Mouse (Mus musculus) small intestine, adult 10 weeks (tissue): ENCODE measurements around the gene Slc2a4. TPM values are rescaled to one million over a fixed set of nuclear protein-coding genes. Genes with fewer than 3 reads are reported as not detected.

Source experiments
- polyA plus RNA-seq: library from polyadenylated mRNA; stranded (reverse); fragments of 350-450 nt; fragmentation: Illumina TruSeq; extraction: RNeasy Lipid Tissue Mini Kit (QIAGEN cat#74804); gene quantifications from one replicate; pipeline ENCODE4 v1.2.3, GENCODE M21; 2014; ENCODE audit warnings: low replicate concordance

Gene Slc2a4
- 0.33 TPM for polyA plus RNA-seq

DNA sequence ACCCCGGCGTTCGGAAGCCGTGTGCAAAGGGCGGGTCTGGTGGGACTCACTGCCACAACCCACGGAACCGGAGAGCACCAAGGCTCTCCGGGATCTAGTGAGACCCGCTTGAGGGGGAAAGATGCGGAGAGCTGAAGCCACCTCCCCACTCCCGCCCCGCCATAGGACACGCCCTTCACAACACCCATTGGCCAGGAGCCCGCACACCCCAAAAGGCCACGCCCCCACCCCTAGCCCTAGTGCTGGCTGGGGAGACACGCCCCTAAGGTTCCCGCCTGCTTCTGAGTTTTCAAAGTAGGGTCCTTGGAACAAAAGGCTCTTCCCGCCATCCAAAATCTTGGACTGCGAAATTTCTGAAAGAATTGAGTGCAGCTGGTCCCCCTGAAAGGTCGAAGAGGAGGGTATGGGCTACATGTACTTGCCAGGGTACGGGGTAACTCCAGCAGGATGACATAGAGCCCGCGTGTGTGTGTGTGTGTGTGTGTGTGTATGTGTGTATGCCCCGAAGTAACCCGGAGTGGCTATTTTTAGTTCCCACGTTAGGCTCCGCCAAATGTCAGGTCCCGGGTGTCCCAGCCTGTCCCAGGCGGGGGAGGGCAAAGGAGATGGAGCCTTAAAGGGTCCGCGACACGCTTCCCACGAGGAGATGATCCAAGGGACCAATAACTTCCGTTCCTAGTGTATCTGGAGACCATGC is at the start of gene Slc2a4:
Gene Slc2a4 (minus strand): TSS at position 123 of the 697 bp plus-strand sequence.

DNA sequence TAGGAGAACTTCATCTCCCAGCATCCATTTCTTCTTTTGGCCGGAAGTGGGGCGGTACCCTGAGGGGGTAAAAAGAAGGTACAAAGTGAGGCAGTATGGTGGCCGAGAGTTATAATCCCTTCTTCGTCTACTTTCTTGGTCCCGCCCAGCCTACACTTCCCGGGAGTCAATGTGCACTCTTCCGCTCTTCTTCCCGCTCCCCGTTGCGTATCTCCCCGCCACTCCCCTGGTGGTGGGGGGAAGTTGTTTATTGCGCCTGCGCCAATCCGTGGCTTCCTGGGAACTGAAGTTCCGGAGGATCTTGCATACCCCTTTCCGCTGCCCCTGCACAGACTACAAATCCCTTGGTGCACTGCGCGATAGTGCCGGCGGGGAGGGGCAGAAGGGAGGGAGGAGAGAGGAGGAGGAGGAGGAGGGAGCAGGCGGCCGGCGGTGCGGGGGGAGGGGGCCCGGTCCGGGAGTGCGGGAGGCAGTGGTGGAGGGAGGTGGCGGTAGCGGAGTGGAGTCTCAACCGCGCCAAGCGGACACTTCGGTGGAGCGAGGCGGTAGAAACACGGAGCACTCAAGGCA is 47.5 kb upstream of the Slc2a4 start, which contains the start of gene Phf23:
Gene Phf23 (plus strand): TSS at position 387 of the 570 bp plus-strand sequence.

DNA sequence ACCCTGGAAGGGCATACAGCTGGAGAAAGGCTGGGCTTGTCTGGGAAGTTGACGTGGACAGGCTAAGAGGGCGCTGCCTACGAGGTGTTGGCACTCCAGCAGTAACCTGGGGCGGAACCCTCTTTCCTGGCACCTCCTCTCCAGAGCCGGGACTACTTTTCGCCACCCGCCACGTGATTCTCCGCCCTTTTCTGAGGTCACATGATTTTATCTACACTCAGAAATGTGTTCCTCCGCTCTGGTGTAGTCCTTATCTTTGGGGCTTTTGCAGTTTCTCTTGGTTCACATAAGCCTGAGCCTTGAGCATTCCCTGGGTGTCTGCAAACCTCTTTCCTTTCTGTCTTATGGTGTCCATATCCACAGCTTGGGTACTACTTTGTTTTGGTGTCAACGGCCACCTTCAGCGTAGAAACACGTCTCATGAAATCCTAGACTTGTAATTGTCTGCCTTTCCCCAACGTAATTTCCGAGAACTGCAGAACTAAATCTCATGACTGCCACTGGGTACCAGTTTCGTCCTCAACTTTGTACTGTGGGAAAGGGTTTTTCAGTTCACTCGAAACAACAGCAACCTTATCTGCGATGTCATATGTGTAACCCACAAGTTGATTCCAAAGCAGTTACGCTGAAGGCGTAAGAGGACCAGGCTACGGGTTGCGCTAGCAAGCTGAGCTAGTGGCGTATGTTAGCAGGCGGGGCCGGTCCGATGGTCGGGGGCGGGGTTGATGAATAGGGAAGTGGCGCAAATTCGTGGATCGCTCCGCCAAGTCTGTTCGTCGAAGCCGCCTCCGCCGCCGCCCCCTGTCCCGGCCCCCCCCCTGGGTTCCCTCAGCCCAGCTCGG is 43.1 kb upstream of the Slc2a4 start, which contains the start of gene Gabarap:
Gene Gabarap (plus strand): TSS at position 294 of the 842 bp plus-strand sequence.

DNA sequence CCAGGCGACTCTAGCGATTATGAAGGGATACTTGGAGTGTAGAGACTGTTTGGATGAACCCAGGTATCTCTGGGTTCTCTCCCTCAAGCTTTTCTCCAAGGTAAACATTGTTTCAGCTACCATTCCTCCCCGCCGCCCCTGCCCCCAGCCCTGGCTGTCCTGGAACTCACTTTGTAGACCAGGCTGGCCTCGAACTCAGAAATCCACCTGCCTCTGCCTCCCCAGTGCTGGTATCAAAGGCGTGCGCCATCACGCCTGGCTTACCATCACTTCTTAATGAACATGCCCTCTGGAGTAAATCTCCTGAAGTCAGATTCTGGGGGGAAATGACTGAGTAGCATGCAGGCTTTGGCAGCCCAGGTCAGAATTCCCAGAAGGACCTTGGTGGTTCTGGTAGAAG is 34.2 kb upstream of the Slc2a4 start, which contains the start of gene Elp5:
Gene Elp5 (minus strand): TSS at position 293 of the 400 bp plus-strand sequence.

DNA sequence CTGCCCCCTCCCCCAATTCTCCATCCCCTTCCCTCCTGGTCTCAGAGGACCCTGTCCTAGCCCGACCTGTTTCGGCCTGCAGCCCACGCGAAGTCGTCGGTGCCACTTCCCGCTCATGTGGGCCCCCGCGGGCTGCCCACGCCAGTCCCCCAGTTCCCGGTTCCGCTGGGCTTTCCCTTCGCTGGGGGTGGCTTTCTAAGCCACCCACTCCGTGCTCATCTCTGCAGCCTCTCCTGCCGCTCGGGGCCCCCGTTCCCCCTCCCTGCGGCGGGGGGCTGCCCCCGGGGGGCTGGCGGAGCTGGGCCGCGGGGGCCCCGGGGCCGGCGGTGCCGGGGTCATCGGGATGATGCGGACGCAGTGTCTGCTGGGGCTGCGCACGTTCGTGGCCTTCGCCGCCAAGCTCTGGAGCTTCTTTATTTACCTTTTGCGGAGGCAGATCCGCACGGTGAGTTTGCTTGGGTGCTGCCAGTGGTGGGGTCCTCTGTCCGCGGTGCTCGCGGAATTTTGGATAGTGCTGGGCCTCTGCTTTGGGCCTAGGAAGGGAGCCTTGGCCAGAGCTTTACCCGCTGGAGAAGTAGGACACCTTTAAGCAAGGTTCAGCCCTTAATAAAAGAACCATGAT is 33.3 kb upstream of the Slc2a4 start, which contains the start of gene Ctdnep1:
Gene Ctdnep1 (plus strand): TSS at position 16 of the 622 bp plus-strand sequence.

DNA sequence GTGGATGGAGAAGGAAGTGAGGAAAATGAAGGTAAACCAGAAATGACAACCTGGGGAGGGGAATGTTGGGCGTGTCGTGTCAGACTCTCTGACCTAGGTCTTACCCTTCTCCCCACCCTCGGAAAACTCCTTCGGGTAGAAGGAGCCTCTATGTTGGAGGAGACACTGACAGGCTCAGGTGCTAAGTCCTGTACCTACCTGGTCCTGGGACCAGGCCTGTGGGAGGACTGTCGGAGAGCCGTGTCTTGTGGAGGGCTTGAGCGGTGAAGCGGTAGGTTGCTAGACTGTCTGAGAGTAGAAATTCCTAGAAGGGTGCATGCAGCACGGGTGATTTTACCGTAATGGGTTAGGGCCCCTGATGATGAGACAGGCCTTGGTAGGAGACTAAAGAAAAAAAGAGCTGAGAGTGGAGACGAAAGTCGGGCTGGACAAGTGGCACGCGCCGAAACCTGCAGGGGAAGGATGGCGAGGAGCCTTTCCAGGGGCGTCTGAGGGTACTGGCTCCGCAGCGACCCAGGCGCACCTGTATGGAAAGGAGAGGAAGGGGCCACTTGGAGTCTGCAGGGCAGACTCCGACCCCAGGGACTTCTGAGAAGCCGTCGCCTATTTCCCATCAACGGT is 16.8 kb upstream of the Slc2a4 start, which contains the start of gene Cldn7:
Gene Cldn7 (plus strand): TSS at position 130 of the 621 bp plus-strand sequence.

DNA sequence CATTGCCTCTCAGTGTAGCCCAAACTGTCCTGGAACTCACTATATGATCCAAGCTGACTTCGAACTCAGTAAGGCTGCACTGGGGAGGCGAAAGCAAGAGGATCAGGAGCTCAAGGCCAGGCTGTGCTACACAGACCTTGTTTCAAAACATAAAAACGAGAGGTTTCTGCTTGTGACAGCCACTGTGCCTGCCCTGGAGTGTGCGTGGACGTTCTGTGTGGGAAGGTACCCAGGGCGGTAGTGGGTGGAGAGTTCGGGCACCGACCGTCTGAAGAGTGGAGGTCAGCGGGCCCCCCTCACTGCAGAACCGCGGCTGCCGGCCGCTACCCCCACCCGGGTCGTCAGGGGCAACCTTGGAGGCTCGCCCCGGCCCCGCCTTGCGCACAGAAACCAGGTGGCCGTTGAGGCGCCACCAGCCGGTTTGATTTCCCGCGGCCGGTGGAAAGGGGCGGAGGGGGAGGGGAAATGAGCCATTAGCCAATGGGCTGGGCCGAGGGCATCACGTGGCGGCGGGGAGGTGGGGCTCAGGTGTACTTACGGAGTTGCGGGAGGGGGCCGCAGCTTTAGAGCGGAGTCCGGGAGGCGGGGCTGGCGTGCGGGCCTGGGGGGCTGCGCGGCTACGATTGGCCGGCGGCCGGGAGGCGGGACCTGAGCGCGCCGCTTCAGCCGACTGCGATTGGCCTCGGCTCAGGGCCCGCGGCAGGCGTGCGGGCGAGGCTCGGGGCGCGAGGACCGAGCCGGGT is 12.7 kb downstream of the Slc2a4 start, which contains the start of gene Ybx2:
Gene Ybx2 (plus strand): TSS at position 660 of the 743 bp plus-strand sequence.

DNA sequence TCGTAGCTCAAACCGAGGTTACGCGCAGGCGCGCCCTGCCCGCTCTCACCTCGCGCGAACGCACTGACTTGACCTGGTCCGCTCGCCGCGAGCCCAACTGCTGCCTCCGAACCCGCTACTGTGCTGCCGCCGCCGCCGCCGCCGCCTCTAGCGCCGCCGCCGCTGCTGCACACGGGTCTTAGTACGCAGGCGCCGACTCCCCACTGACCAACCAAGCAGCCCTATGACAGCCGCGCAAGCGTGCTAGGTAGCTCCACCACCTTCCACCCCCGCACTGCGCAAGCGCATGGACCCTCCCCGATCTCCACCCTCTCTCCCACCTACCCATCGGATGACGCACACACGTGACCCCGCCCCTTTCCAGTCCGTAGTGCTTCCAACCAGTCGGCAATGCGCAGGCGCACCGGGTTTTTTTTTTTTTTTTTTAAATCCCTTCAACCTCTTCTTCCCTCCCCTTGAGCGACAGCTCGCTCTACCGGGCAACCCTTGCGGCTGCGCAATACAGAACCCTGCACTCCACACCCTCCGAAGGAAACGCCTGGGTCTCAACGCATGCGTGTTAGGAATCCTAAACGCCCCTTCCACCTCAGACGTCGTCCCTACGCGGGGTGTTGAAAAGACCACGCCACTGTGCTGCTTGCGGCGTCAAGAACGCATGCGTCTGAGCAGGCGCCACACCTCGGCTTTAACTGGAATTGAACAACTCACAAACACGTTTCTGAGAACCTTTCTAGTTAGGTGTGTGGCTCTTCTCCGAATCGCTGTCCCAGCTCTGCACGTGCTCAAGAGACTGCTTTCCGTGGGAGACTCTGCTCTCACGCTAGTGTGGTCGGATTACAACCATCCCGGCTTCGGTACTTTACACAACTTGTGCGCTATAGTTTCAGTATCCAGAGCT is 26.6 kb downstream of the Slc2a4 start, which contains the start of gene Eif5a:
Gene Eif5a (minus strand): TSS at position 845 of the 898 bp plus-strand sequence.

DNA sequence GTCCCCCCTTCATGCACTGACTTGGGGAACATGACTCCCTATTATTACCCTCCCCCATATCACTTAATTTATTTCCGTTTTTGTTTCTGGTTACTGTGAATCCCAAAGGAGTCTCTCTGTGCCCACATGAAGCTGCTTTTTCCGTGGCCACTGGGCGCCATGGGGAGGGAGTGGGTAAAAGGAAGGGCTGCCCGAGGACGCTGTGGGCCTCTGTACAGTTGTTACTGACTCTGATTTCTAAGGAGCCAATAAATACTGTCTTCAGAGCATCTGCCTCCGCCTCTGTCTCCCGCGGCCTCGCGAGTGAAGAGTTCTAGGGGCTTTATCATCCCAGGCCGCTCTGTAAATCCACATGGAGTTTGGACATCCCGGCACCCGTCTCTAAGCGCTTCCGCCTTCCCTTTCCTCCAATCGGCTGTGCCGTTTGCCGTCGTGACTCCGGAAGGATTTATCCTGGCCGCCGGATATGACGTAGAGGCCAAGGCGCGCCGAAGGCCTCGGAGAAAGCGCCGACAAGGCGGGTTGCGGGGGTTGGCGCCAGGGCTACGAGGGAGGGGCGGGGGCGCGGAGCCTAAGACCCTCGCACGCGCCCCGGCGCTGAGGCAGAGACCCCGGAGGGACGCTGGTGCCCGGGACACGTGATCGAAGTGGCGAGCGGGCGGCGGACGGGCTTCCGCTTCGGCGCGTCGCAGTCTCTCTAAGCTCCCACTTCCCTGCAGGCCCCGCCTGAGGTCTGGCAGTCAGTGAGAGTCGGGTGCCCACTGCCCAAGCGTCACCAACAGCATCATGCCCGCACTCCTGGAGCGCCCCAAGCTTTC is 34.2 kb downstream of the Slc2a4 start, which contains the start of gene Gps2:
Gene Gps2 (plus strand): TSS at position 335 of the 818 bp plus-strand sequence.

DNA sequence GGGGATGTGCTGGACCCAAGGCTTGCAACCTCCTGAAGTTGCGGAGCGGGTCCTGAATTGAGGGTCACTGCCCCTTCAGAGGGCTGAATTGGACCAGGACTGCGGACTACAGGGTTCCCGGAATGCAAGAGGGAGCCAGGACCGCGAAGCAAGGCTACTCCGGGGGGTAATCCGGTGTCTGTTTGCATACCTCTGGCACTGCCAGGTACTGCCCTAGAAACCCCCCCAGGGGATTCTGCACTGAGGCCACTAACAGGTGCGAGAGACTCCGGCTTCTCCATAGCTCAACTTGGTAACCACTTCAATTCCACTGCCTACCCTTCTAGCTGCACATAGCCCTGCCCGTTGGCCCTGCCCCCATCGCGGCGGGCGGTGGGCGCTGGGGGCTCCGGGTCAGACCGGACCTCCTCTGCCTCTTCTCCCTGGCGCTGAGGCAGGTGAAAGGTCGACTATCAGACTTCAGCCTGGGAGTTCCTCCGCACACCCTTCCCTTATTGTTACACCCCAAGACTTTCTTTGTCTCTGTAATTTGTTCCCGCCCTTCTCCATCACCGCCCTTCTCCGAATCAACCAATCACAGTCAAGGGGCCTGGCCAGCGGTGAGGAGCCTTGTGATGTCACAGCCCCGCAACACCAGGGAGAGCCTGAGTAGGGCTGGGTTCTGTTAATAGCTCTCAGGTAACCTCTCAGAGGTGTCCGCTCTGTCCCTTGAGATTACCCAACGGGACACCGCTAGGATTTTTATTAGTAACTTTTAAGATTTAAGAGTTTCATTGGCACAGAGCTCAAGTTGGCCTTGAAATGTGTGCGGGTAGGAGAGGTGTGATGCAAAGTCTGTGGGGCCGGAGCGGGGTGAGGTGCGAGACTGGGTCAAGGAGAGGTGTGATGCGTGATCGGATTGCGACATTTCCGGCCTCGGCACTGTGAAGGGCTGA is 47.2 kb downstream of the Slc2a4 start, which contains the start of the genes 2810408A11Rik and Neurl4:
Gene 2810408A11Rik (minus strand): TSS at position 517 of the 935 bp plus-strand sequence.
Gene Neurl4 (plus strand): TSS at position 602 of the 935 bp plus-strand sequence.

DNA sequence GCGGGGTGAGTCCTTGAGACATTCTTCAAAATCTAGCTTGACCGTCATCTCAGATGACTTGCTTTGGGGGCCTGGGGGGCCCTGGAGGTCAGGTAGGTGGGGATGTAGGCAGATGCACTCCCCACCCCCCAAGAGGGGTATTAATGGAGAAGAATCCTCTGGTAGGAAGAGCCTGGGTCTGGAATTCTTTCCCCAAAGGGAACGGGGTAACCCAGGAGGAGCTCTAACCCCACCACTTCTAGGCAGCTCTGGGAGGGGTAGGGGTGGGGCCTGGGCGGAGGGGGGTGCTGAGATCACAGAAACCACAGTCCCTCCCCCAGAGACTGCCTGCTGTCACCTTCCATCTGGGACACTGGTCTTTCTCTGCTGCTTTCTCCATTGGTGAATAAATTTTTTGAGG is 52.7 kb downstream of the Slc2a4 start, which contains the start of gene Acap1:
Gene Acap1 (minus strand): TSS at position 249 of the 400 bp plus-strand sequence.

Other genes starting within 250 kb of the Slc2a4 start
- 15.6 TPM for gene Polr2a, start 189.6 kb downstream of the Slc2a4 start, polyA plus RNA-seq
- not detected for gene Slc35g3, start 186.2 kb downstream of the Slc2a4 start, polyA plus RNA-seq
- 8.3 TPM for gene Zbtb4, start 182.3 kb downstream of the Slc2a4 start, polyA plus RNA-seq
- gene Chrnb1, start 152.2 kb downstream of the Slc2a4 start, polyA plus RNA-seq = 4.4 TPM
- gene Fgf11, start 146.3 kb downstream of the Slc2a4 start, polyA plus RNA-seq = 4.6 TPM
- 10.2 TPM for gene Tmem102, start 142.6 kb downstream of the Slc2a4 start, polyA plus RNA-seq
- not detected for gene Gm39566, start 132.9 kb downstream of the Slc2a4 start, polyA plus RNA-seq
- not detected for gene Spem2, start 129.7 kb downstream of the Slc2a4 start, polyA plus RNA-seq
- gene Spem1, start 126.0 kb downstream of the Slc2a4 start, polyA plus RNA-seq = not detected
- 0.15 TPM for gene Nlgn2, start 110.4 kb downstream of the Slc2a4 start, polyA plus RNA-seq
- 4.2 TPM for gene Tmem256, start 109.7 kb downstream of the Slc2a4 start, polyA plus RNA-seq
- 0.33 TPM for gene Plscr3, start 101.8 kb downstream of the Slc2a4 start, polyA plus RNA-seq
- gene Tnk1, start 89.5 kb downstream of the Slc2a4 start, polyA plus RNA-seq = 5.0 TPM
- not detected for gene Tmem95, start 70.2 kb downstream of the Slc2a4 start, polyA plus RNA-seq
- gene Kctd11, start 66.8 kb downstream of the Slc2a4 start, polyA plus RNA-seq = 1.4 TPM
- 0.67 TPM for gene Acap1, start 52.6 kb downstream of the Slc2a4 start, polyA plus RNA-seq
- 7.0 TPM for gene 2810408A11Rik, start 47.2 kb downstream of the Slc2a4 start, polyA plus RNA-seq
- 1.6 TPM for gene Neurl4, start 47.1 kb downstream of the Slc2a4 start, polyA plus RNA-seq
- 10.7 TPM for gene Gps2, start 34.3 kb downstream of the Slc2a4 start, polyA plus RNA-seq
- gene Eif5a, start 26.2 kb downstream of the Slc2a4 start, polyA plus RNA-seq = 136 TPM
- gene Ybx2, start 12.4 kb downstream of the Slc2a4 start, polyA plus RNA-seq = 2.3 TPM
- gene Cldn7, start 16.6 kb upstream of the Slc2a4 start, polyA plus RNA-seq = 140 TPM
- 41.0 TPM for gene Ctdnep1, start 33.0 kb upstream of the Slc2a4 start, polyA plus RNA-seq
- 3.9 TPM for gene Elp5, start 34.3 kb upstream of the Slc2a4 start, polyA plus RNA-seq
- gene Gabarap, start 43.0 kb upstream of the Slc2a4 start, polyA plus RNA-seq = 558 TPM
- 14.8 TPM for gene Phf23, start 47.6 kb upstream of the Slc2a4 start, polyA plus RNA-seq
- not detected for gene Dvl2, start 52.4 kb upstream of the Slc2a4 start, polyA plus RNA-seq
- 4.8 TPM for gene Acadvl, start 67.2 kb upstream of the Slc2a4 start, polyA plus RNA-seq
- 0.30 TPM for gene Dlg4, start 68.8 kb upstream of the Slc2a4 start, polyA plus RNA-seq
- not detected for gene Asgr1, start 105.9 kb upstream of the Slc2a4 start, polyA plus RNA-seq
- not detected for gene Asgr2, start 144.5 kb upstream of the Slc2a4 start, polyA plus RNA-seq
- 5.1 TPM for gene Mgl2, start 182.1 kb upstream of the Slc2a4 start, polyA plus RNA-seq
- not detected for gene Clec10a, start 208.0 kb upstream of the Slc2a4 start, polyA plus RNA-seq